Mouse (Mus musculus) liver, postnatal 0 days (tissue): ENCODE data around the gene Poc1a.
A peak's percentile ranks its signal among the peaks of the same experiment; 100 is the strongest.

Experiments
- CTCF ChIP-seq: sonication (generic); IDR thresholded peaks from 2 replicates; pipeline ENCODE4 v1.5.1; 2016; ENCODE audit warnings: antibody characterized with exemption, low read depth
- EP300 ChIP-seq: IDR thresholded peaks from 2 replicates; pipeline ENCODE4 v1.6.1; 2016; ENCODE audit warnings: antibody characterized with exemption, low read depth, mild to moderate bottlenecking

DNA sequence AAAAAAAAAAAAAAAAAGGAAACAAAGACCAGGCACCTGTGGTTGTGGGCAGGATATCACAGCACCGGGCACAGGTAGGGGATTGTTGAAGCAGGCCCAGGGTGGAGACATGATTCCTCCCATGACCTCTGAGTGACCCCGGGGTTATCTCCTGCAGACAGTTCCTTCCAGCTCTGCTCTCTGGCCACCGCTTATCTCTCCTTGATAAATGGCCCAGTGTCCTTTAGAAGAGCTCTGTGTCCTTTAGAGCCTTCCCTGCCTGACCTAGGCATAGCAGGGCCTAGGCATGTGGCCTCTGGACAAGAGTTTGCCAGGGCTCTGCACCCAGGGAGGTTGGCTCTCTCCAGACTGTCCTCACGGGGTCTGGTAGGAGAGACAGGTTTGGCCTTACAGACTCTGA is 116.9 kb downstream of the Poc1a start:
- TF ChIP-seq CTCF (no peak), EP300 (peak; percentile 62; the same call in 1 of the 2 replicates)
